Mouse (Mus musculus): ENCODE results near the gene Zfhx2.
"Not testable (repeated sequence)": the region's sequence is repeated elsewhere in the genome, so short reads cannot be mapped to it uniquely, and the experiment has no call there.

Zfhx2 gene

GRCm38 (mm10) chr14:55047971-55048531 is 44.1 kb downstream of the Zfhx2 start:
- DNase-seq (ENCODE audit: low read depth, low spot score) = no peak

DNA sequence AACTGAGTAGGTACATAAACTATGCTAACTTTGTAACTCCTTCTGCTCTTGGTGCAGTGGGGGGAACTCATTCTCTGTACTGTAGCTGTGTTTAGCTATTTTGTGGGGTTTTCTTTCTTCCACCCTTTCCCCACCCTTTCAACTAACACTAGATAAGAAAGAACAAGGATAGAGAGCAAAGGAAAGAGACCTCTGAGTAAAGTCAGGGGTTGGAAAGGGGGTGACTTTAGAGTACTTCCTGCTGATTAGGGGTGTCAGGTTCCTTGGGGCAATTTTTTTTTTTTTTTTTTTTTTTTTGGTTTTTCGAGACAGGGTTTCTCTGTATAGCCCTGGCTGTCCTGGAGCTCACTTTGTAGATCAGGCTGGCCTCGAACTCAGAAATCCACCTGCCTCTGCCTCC is 48.4 kb downstream of the Zfhx2 start:
- not testable (repeated sequence) for DNase-seq (ENCODE audit: low read depth, low spot score)

DNA sequence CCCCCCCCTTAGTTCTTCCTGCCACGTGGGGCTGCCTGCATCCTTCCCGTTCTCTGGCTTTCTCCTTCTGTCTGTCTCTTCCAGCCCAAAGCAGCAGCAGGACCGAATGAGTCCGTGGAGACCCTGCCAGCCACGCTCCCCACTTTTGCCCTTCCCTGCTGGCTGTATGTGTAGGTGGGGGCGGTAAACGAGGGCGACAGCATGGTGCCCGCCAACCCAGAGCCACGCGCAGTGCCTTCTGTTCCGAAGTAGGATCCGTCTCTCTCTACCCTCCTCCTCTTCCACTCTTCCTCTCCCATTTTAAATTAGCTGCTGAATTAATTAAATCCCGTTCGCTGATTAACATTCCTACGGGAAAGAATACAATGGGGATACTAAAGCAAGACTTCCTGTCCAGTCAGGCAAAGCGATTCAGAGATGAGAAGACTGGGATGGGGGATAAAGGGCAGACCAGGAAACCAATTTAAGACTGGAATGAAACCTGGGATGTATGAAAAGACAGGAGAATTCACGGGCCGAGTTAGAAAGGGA is 59.4 kb downstream of the Zfhx2 start:
- DNase-seq (ENCODE audit: low read depth, low spot score) = no peak

- DNase-seq (ENCODE audit: low read depth, low spot score) = no peak
These were observed 63.0 kb downstream of the Zfhx2 start for GRCm38 (mm10) chr14:55029034-55029698.

GRCm38 (mm10) chr14:55028333-55028835 is 63.7 kb downstream of the Zfhx2 start:
- no peak for DNase-seq (ENCODE audit: low read depth, low spot score)

DNA sequence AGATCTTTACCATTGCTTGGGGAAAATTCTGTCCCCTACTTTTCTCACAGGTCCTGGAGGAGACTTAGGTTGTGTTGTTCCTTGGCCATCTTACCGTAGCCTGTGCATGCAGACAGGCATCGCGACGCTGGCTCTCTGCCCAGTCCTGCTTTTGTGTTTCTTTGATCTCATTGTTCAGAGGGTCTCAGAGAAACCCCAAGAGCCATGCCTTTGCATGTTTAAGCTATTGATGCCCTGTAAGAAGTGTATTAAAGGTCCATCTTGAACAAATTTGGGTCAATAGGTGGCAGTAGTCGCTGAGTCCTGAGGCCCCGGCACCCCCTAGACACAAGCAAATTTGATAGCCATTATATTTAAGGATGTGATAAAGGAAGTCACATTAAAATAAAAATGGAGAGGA is 64.5 kb downstream of the Zfhx2 start:
- no peak for DNase-seq (ENCODE audit: low read depth, low spot score)

DNA sequence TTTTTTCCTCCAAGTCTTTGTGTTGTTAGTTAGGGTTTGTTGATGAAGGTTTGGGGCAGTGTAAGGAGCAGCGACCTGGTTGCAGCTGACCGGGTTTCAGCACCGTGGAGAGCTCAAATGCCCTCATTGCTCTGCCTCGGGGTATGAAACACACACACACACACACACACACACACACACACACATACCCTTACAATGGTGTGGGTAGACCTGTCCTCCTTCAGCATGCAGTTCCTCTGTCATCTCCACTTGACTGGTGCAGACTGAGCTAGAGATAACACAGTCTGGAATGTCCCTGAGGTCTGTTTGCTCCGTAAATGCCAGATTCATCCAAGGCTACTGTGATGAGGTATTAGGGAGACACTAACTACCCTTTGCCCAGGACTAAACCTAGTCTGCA is 64.9 kb downstream of the Zfhx2 start:
- no peak for DNase-seq (ENCODE audit: low read depth, low spot score)

DNA sequence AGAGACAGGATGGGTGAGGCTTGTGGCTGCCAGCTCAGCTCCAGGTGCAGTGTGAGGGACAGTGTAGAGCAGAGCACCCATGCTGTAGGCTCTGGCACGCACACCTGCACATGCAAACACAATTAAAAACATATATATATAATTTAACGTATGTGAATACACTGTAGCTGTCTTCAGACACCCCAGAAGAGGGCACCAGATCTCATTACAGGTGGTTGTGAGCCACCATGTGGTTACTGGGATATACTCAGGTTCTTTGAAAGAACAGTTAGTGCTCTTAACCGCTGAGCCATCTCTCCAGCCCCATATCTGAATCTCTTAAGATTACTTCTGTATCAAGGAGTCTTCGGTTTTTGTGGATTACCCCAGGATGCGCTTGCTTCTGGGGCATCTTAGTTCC is 66.6 kb downstream of the Zfhx2 start:
- DNase-seq (ENCODE audit: low read depth, low spot score) = no peak

DNA sequence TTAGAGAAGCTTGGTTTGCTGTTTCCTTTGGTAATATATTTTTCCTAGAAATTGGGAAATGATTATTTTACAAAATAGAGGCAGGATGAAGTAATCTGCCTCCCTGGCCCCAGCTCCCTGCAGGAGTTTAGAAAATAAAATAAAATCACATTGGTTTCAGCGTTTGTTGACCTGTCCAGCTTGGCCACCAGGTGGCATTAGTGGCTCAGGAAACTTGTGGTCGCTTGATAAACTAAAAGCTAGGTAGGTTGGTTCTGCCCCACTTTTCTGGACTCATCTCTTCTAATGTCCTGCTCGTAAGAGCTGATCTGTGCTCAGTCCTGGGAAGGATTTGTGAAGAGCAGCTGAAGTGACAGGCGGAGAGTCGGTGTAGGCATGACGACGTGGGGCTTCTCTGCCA is 67.9 kb downstream of the Zfhx2 start:
- peak; percentile 68 for DNase-seq (ENCODE audit: low read depth, low spot score)

- no peak for DNase-seq (ENCODE audit: low read depth, low spot score)
These were observed 69.1 kb downstream of the Zfhx2 start for GRCm38 (mm10) chr14:55023011-55023410.

DNA sequence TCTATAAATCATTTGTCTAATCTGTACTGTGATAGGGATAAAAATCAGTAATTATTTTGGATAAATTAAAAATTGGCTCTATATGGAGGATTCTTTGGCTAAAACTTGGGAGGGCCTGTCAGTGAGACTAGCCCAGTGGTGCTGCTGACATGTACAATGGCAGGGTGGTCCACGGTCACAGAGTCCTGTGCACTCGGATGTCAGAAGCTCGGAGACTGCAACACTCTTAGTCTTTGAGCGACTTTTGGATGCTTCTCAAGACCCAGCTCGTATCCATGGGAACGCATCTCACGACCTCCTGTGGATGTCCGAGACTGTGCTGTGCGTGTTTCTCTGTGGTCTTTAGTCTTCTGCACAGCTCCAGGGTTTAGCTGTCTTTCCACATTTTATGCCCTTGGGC is 71.7 kb downstream of the Zfhx2 start:
- DNase-seq (ENCODE audit: low read depth, low spot score) = no peak

- no peak for DNase-seq (ENCODE audit: low read depth, low spot score)
These were observed 75.2 kb downstream of the Zfhx2 start for GRCm38 (mm10) chr14:55016876-55017275.

DNA sequence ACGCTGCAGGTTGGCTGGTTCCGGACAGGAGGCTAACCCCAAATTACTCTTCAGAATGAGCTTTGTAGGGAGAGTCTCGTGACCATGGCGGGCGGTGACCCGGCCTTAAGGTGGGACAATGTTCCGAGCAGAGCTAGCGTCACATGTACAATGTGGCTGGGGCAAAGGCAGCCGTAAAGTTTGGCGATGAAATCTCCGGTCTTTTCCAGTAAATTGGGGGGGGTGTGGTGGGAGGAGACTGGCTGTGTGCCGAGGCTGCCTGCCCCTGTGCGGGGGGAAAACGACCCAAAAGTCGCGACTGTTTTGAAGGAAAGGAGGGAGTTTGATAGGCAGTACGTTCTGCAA is 76.4 kb downstream of the Zfhx2 start:
- DNase-seq (ENCODE audit: low read depth, low spot score) = no peak

DNA sequence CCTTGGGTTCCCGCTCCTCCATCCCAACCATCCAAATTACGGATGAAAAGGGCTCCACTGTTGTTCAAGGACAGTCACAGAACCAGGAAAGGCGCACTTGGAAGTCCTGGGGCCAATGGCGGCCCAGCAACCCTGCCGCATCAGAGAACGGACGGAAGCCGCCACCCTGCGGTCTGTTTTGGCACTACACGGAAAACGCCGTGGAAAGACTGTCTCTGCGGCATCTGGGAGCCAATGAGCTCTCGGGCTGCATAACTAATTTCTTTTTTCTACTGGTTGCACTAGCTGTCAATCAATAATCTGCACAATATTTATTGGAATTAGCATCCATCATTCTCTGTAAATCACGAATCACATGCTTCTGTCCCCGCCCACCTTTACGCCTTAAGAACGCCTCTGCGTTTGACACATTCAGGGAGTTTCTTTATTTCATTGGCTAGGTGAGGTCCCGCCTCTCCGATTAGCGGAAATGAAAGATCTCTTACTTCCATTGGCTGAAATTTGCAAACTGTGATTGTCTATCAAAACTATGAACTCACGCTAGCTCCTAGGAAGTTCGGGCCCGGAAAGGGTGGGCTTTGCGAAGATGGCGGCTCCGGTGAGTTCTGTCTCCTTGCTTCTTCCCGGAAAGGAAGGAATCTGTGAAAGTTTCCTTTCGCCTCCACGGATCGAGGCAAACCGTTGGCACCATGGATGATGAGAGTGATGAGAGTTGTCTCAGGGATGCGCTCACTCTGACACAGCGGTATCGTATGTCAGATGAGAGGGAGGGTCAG is 76.9 kb downstream of the Zfhx2 start, which contains the start of gene Ngdn:
Ngdn (plus strand) TSS at position 464 of the 776 bp plus-strand sequence.
- peak; percentile 99 for DNase-seq (ENCODE audit: low read depth, low spot score)

DNA sequence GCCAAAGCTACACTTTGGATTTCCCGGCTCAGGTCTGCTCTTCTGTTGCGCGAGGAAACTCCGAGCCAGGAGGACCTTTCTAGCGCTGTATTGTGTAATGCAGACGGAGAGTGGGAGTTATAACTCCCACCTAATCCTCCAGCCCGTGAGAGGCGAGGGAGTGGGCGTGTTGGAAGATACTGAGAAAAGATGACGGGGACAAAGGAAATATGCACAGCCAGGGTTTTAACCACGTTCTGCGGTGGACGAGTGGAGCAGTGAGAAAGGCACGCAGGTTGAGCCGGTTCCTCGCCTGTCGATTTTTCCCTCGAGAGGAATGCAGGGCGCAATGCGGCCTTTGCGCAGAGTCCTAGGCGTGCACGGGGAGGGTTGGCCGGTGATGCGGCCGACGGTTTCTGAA is 77.5 kb downstream of the Zfhx2 start:
- DNase-seq (ENCODE audit: low read depth, low spot score) = no peak

GRCm38 (mm10) chr14:55011116-55011515 is 81.0 kb downstream of the Zfhx2 start:
- DNase-seq (ENCODE audit: low read depth, low spot score) = peak; percentile 9

All from 3T3-L1 (cell line).